Mouse (Mus musculus) spleen, embryonic (tissue): Measurements from ENCODE around the gene Bysl.

Experiments
- CTCF ChIA-PET: fragments of 350-600 bp; sonication (Branson Sonifier 250); formaldehyde crosslinking; loops from one replicate; lab custom pipeline; 2022; lab: Charles Lee

Gene Bysl

DNA sequence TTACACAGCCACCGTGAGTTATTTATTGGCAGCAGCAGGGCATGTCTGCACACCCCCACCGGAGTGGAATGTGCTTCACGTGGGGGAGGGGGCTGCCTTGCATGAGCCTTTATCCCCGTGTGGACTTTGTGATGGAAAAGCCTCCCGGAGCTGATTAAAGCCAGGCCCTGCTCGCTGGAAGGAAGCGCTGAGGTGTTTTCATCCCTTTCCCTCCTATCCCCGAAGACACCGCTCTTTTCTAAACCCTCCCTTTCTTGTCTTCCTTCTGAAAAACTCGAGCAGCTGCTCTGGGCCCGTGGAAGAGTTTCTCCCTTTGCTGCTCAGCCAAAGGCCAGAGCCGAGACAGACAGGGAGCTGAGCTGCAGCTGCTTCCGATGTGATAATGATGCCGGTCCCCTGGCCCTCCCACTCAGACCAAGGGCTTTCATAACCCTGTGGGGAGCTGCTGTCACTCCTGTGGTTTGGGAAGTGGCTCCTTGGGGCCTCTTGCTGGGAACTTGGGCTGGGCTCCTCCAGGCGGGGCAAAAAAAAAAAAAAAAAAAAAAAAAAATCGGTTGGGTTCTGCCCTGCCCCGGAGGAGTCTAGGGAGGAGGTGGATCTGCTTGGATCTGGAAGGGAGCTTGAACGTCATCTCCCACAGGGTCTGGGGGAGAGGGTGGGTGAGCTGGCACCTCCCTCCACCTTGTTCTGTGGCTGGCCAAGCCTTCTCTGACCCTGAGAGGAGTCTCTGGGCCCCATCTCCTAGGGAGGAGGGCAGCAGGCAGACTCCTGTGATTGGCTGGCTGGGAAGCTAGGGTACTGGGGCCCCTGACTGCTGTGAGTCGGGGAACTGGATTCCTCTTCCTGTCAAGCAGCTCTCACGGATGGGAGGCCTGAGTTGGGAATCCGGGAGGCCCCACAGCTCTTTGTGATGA, 15.8 kb downstream of the Bysl start:
- CTCF ChIA-PET = interaction anchor here (0.6 to 1.1 kb wide), 6 partner anchors 9 to 196 kb away, joined by 3 to 30 read pairs (median 8); no protein-coding TSS in a partner anchor

DNA sequence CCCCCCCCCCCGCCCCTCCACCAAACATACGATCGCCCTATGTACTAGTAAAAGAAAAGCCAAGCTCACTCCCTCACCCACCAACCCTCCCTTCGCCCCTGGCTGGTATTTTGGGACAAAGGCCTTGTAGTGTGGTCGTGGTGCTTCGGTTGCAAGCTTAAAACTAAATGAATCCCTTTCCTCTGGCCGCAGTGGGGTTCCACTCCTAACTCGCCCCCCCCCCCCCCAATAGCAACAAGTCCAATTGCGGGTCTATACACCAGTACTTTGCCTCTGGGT, 16.4 kb downstream of the Bysl start:
- CTCF ChIA-PET = interaction anchor here (0.6 to 0.7 kb wide), 2 partner anchors 79 to 95 kb away, joined by 14 to 30 read pairs; no protein-coding TSS in a partner anchor

DNA sequence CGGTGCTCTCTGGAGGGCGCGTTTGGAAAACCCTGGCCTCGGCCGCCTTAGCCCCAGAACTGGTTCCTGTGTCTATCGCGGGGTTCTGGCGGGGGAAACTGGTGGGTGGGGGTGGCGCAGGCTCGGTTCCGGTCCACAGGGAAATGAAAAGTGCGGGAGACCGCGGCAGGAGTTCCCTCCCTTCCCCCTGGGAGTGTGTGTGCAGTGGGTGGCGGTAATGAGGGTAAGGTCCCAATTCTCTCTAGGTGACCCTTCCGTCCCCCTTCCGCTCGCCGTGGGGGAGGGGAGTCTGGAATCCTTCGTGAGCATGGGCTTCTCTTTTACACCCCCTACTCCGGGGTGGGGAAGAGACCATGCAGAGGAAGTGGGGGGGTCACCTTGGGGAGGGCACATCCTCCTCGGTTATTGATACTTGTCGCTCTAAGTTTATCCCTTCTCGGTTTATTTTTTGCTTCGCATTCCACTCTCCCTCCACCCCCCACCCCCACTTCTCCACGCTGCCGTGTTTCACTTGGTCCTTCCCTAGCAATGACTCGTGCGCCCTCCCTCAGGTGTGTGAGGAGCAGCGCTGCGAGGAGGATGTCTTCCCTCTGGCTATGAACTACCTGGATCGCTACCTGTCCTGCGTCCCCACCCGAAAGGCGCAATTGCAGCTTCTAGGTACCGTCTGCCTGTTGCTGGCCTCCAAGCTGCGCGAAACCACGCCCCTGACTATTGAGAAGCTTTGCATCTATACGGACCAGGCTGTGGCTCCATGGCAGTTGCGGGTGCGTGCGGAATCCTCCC, 16.9 kb downstream of the Bysl start:
- CTCF ChIA-PET = interaction anchor here (0.7 kb wide), 1 partner anchor 11 kb away, joined by 3 read pairs; no protein-coding TSS in a partner anchor

DNA sequence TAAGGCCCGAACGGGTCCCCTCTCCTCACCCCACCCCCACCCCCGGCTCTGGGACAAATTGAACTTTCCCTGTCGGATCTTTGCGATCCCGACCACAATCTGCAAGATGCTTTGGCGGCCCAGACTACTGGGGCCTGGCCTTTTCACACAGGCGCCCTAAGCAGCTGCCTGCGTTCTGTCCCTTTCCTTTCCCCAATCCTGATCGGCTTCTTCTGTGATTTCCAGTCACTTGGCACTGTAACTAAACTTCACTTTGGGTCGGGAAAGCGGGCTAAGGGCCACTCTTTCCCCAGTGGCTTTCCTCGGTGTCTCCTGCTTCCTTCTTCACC, 17.5 kb downstream of the Bysl start:
- CTCF ChIA-PET = interaction anchor here (0.6 to 0.7 kb wide), 2 partner anchors 10 to 354 kb away, joined by 3 to 4 read pairs; no protein-coding TSS in a partner anchor

DNA sequence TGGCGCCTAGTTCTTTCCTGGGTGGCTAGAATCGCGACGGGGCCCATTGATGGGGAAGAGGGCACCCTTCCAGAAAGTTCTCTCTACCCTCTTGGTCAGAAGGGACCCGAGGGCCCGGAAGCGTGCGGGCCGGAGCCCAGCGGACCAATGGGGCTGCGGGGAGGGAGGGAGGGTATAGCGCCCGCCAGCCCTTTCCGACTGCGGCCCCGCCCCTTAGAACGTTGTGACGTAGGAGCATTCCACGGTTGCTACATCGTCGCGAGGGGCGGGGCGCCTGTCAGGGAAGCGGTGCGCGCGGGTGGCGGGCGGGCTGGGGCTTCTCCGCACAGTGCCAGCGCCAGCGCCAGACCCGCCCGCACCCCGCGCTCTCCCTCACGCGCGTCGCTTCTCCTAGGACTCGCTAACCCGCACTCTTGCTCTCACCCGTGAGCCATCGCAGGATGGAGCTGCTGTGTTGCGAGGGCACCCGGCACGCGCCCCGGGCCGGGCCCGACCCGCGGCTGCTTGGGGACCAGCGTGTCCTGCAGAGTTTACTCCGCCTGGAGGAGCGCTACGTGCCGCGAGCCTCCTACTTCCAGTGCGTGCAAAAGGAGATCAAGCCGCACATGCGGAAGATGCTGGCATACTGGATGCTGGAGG, 18.0 kb downstream of the Bysl start:
- CTCF ChIA-PET = interaction anchor here (0.6 to 0.7 kb wide), 2 partner anchors 10 to 355 kb away, joined by 3 to 4 read pairs; no protein-coding TSS in a partner anchor

DNA sequence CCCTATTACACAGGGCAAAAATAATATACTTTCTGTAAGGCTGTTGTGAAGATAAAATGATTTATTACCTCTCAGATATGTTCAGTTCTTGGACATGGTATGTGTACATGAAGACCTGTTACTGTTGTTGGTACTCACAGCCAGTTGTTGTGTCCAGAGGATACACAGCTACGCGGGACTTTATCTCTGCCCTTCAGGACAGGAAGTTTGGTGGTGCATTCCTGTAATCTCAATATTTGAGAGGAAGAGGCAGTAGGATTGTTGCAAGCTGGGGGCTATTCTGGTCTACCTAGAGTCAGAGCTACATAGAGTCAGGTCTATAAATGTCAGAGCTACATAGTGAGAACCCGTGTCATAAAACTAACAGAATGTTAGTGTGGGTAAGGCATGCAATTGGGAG, 20.2 kb downstream of the Bysl start:
- CTCF ChIA-PET = interaction anchor here (0.7 kb wide), 2 partner anchors 37 to 282 kb away, joined by 5 to 7 read pairs; no protein-coding TSS in a partner anchor

DNA sequence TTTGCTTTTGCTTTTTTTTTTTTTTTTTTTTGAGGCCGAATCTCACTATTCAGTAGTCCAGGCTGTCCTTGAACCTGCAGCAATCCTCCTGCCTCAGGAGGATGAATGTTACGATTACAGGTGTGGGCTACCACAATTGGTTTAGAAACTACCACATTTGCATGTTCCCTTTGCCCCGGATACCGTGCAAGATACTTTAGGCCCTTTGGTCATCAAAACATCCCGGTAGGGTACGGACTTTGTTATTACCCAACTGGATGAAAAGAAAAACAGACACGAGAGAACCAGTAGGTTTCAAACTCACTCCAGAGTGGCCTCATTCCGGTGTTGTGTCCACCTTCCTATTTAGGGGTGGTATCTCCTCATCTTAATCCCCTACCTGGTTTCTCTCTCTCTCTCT, 22.8 kb downstream of the Bysl start:
- CTCF ChIA-PET = no interaction called here

DNA sequence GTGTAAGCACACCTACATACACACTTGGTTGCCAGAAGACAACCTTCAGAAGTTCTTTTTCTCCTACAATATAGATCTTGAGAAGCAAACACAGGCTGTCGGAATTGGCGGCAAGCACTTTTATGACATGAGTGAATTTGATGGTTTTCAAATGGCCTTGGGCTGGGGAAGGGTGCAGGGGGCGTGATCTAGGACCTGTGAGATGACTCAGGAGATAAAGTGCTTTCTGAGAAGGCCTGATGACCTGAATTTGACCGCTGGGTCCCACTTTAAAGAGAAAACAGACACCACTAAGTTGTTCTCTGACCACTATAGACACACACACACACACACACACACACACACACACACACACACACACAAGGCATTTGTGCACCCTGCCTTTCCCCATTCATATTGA, 30.3 kb downstream of the Bysl start:
- CTCF ChIA-PET = no interaction called here

DNA sequence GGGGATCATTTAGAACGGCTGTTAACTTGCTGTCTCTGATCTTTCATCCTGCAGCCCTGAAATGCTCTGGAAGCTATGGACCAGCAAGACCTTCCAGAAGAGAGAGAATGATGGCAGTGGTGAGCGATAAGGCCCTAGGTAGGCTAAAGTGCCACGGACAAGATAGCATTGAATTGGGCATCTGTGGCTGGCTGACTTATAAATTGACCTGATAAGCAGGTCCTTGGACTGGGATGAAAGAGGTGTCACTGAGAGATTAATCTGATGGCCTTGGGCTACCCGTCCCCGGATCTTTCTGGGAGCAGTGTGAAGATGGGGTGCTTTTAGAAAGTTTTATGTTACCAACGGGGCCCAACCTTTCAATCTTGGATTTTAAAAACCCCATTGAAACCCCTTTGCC, 32.6 kb downstream of the Bysl start:
- CTCF ChIA-PET = no interaction called here

DNA sequence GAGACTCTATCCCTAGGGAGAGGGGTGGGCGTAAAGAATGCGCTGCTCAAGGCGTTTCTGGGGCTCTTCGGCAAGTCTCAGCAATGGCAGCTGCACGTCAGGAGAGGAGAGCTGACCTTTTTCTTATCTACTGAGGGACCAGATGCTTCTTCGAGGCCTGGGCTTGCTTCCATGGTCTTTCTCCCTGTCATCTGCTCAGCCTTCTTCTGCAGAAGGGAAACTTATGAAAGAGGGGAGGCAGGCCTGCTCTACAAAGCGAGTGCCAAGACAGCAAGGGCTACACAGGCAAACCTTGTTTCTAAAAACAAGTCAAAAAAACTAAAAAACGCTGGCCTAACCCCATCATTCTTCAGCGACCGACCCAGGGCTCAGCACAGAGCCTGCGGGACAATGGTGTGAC, 36.5 kb downstream of the Bysl start:
- CTCF ChIA-PET = interaction anchor here (0.7 kb wide), 1 partner anchor 19 kb away, joined by 3 read pairs; no protein-coding TSS in a partner anchor

DNA sequence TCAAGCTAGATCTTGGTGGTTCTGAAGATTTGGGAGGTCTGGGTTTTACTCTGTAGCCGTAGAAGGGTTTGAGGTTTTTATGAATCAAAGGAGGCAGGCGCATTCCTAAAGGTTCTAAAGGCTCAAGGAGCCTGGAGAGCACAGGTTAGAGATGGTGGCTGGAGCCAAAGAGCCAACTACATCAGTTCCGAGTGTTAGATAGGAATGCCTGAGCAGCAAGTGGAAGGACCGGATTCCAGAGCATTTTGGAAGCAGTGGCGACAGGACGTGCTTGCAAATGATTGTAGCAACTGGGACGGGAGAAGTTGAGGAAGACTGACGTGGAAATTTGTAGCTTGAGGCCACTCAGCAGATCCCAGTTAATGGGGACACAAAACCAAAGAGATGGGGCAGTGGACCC, 37.3 kb downstream of the Bysl start:
- CTCF ChIA-PET = no interaction called here

DNA sequence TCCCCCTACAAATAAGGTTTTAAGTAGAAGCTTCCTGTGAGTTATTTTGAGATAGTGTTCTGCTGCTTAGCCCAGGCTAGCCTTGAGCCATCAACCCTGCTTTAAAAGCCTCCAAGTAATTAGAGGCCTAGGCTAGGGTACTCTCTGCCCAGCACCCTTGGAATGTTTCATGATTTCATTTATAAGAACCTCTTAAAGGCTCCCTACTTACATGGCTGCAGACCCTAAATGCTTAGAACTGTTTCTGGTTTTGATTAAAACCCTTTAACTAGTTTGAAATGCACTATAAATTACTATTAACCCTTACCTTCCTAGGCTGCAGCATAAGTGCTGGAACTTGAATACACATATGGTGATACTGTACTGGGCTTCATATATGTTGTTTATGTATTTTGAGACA, 38.9 kb downstream of the Bysl start:
- CTCF ChIA-PET = no interaction called here

DNA sequence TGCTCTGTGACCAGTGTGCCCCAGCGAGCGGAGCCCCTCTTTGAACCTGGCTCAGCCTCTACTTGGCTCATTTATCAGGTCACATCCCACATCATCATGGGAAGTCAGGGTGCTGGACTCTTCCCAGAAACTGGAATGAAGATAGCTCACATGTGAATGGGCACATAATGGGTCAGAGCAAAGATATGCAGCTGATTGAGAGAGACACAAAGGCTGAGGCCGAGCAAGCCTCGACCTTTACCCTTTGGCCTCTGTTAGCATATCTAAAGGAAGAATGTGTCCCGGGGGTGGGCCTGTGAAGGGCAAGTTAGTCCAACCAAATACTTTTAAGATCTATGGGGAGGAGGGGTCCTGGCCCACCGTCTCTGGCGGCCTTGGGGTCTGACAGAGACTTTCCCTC, 39.7 kb downstream of the Bysl start:
- CTCF ChIA-PET = no interaction called here

DNA sequence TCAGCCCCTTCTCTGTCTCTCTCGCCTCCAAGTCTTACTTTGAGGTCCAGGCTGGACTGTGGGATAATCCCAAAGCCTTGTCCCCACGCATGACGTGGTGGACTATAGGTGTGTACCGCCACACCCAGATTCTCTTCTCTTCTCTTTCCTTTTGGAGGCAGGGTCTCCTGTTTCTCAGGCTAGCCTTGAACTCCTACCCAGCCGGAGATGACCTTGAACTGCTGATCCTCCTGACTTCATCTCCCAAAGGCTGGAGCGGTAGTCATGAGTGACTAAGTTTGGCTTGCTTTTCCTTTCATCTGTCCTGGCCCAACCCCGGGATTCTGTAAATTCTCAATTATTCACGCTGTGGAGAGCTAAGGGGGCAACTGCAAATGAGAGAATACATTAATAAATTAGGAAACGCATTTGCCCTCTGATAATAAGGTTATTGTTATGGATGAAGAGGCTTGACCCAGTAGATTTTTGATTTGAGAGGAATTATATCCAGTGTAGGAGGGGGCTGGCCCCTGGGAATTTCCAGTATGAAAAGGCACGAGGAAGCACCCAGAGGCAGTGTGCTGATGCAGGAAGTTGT, 42.3 kb downstream of the Bysl start:
- CTCF ChIA-PET = no interaction called here

DNA sequence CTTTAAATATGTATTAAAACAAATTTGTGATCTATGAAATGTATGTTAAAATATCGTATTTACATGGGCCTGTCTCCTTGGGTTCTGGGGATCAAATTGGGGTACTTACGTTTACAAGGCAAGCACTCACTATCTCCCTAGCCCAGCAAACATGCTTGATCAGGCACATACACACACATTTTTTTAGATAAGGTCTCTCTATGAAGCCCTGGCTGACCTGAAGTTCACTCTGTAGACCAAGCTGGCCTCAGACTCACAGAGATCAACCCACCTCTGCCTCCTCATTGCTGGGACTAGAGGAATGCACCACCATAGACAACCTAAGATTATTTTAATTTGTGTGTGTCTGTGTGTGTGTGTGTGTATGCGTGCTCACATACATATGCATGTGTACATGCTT, 42.9 kb downstream of the Bysl start:
- CTCF ChIA-PET = no interaction called here

DNA sequence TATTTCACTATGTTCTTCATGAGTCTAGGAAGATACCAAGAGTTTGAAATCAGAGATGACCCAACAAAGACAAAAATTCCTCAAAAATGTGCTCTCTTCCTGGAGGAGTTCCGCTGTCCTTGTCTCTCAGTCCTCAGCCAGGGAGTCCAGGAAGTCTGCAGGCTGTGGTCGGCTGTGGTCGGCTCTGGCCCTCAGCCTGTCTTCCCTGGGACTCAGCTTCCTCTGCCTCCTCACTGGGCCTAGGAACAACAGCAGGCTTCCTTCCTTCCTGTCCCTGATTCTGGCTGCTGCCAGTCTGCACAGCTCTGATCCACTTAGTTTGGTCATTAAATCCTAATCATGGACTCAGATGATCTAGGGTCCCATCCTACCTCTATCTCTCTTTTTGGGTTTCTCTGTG, 44.0 kb downstream of the Bysl start:
- CTCF ChIA-PET = interaction anchor here (0.6 to 0.7 kb wide), 2 partner anchors 11 to 1168 kb away, joined by 3 to 8 read pairs; no protein-coding TSS in a partner anchor

DNA sequence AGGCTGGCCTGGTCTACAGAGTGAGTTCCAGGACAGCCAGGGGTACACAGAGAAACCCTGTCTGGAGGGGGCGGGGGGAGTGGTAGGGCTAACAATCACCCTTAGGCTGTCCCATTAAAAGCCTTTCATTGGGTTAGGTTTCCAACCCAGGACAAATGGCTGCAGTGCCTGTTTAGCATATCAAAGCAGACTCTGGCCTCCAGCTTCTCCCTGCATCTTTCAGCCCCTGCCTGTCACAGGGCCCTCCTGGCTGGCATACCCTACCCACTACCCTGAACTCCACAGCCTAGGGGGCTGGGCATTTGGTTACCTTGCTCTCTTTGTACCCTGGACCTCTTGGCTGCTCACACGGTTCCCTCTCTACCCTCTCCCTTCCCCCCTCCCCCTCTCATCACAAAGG, 45.2 kb downstream of the Bysl start:
- CTCF ChIA-PET = interaction anchor here (0.5 kb wide), 1 partner anchor 84 kb away, joined by 3 read pairs; no protein-coding TSS in a partner anchor

DNA sequence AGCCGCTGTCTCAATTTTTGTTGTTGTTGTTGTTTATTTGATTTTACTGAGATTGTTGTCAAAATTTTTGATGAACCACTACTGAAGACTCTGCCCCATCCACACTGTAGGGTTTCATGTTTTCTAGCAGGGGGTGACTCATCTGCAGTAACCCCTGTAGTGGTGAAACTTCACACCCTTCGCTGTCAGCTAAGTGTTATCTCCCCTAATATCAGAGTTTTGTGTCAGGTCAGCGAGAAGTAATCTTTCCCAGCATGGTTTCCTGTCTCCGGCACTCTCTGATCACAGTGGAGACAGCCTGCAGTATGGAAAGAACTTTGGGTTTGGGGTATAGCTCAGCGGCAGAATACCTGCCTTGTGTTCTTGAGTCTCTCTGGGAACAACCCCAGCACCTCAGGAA, 46.7 kb downstream of the Bysl start:
- CTCF ChIA-PET = interaction anchor here (1.0 kb wide), 1 partner anchor 31 kb away, joined by 5 read pairs; no protein-coding TSS in a partner anchor

DNA sequence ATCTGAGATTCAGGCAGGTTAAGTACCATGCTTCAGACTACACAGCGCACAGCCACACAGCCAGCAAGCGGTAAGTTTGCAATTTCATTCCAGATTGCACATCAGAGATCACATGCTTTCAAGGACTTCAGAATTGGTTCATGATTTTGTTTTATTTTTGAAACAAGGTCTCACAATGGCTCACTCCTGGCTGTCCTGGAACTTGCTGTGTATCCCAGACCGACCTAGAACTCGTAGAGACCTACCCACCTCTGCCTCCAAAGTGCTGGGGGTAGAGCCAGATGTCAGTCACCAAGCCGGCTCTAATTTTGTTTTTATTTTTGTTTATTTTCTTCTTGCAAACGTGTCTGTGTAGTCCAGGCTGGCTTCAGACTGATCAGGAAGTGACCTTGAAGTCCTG, 48.4 kb downstream of the Bysl start:
- CTCF ChIA-PET = no interaction called here

DNA sequence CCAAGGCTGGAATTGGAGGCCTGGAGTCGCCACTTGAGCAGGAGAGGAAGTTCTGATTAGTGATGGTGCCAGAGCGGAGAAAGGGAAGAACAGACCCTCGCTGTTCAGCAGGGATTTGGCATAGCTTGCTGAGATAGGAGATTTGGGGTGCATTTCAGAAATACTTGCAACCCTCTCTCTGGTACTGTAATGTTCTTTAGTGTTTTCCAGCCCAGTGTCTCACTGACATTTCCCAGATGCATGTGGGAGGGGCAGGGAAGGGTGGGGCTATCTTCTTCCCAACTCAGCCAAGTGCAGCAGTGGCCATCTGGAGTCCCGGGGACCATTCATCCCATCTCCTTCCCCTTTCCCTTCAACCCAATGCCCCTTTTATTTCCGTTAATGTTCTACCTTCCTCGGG, 51.6 kb downstream of the Bysl start:
- CTCF ChIA-PET = no interaction called here

DNA sequence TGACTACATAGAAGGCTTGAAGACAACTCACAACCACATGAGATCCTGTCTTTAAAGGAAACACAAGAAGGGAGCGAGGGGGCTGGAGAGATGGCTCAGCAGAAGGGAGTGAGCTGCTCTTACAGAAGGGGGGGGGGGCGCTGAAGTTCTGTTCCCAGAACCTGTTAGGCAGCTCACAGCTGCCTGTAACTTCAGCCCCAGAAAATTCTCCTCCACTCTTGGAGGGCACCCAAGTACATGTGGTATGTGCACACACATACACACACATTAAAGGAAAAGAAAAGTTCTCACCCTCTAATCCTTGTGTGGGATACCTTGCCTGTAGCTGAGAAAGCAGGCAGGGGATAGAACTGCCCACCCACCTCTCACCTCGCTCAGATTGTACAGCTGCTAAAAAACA, 54.1 kb downstream of the Bysl start:
- CTCF ChIA-PET = no interaction called here
